Comparison of ENCODE assay signal across 8 mouse cellular contexts in the genomic region with DNA sequence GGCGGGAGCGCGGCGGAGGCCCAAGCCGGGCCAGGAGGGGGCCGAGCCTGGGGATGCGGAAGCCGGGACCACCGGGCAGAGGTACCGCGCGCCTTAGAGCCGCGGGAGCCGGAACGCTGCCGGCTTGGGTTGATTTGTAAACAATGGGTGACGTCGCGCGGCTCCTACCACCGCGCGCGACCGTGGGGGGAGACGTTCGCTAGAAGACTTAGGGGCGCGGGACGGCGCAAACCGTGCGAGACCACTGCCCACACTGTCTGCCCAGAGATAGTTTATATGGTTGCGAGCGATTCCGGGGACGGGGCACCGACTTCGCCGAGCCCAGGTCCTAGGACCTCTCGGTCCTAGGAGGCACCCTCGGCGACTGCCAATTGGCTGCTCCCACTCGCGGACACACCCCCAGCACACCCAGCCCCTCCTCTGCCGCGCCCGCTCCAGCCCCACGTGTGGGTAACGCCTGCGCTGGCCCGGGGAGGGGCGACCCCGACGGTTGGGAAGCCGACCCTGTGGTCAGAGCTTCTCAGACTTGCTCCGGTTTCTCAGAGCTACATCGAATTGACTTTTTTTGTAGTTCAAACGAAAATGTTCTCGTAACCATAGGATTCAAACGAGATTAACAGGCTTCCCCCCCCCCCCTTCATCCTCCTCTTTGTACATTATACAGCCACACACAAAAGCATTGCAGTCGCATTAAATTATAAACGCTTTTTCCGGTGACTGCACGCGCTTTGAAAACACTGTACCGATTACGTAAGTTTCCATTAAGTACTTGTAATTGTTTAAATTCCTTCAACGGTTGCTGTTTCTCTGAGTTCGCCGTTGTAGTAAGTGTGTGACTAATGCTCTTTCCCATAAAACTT. TPM values are rescaled to one million over a fixed set of nuclear protein-coding genes. Genes with fewer than 3 reads are reported as not detected.
DNase-seq lines count a peak whose midpoint lies in the region; ATAC-seq and TF ChIP-seq lines count a peak whose summit lies in the region.

A gene (minus strand): TSS at position 141 of the 860 bp plus-strand sequence.

- H3K27ac ChIP-seq in hindbrain, postnatal 0 days, result peak within 1 kb of the TSS; percentile 93
- peak within 1 kb of the TSS; percentile 95 for H3K27ac ChIP-seq in left cerebral cortex, adult 2 months

- no peaks in the 10 kb centered on the region for H3K4me1 ChIP-seq in hindbrain, postnatal 0 days (ENCODE audit: insufficient read depth, low read length)

- intact Hi-C loops in left cerebral cortex, adult 2 months (cut with DNase I), result loop anchor here (2.0 to 5.0 kb wide), 3 partner anchors 17 to 71 kb away; a partner anchor contains a TSS

- H3K9ac ChIP-seq in hindbrain, postnatal 0 days (replicated peaks; ENCODE audit: low read length), result peak within 1 kb of the TSS; percentile 80

- peak; percentile 96 for ATAC-seq in hindbrain, postnatal 0 days
- ATAC-seq in megakaryocyte, adult 5-6 weeks (ENCODE audit: poor library complexity, severe bottlenecking), result peak; percentile 93

- WGBS in hindbrain, postnatal 0 days, result under 1% methylated on average over 71 of the region's 72 CpGs

- peak within 1 kb of the TSS; percentile 75 for H3K4me3 ChIP-seq in hindbrain, postnatal 0 days (ENCODE audit: low read length)
- H3K4me3 ChIP-seq in left cerebral cortex, adult 2 months, result peak within 1 kb of the TSS; percentile 54

- no peaks in the 10 kb centered on the region for H3K36me3 ChIP-seq in hindbrain, postnatal 0 days (ENCODE audit: insufficient read depth, low read length)

- H3K9me3 ChIP-seq in hindbrain, postnatal 0 days (ENCODE audit: low read length), result no peaks in the 10 kb centered on the region

- peak; percentile 93 for DNase-seq in T-cell, adult 2 months (ENCODE audit: low spot score)
- DNase-seq in cerebellum, postnatal 36 days, result peak; percentile 86 to 87
- DNase-seq in gastrocnemius, adult 18-20 months (ENCODE audit: low spot score), result peak; percentile 88
- peak; percentile 91 for DNase-seq in hindbrain, postnatal 0 days (ENCODE audit: low spot score)
- DNase-seq in left cerebral cortex, adult 2 months (ENCODE audit: extremely low spot score in 1 of 2, low spot score in 2 of 2), result peak; percentile 84 to 85
- DNase-seq in right cerebral cortex, adult 2 months (ENCODE audit: low spot score in 2 of 2), result peak; percentile 84 to 91
- peak; percentile 88 for DNase-seq in urinary bladder, postnatal 14 days (ENCODE audit: low spot score)

- no peaks in the 10 kb centered on the region for H3K27me3 ChIP-seq in hindbrain, postnatal 0 days (ENCODE audit: insufficient read depth, low read length)

- no peak for TF ChIP-seq CTCF in hindbrain, postnatal 0 days (IDR thresholded peaks at IDR 0.05; ENCODE audit: low read depth)
- TF ChIP-seq CTCF in left cerebral cortex, adult 2 months (IDR thresholded peaks at IDR 0.05), result no peak

- peak within 1 kb of the TSS; percentile 94 for H3K4me2 ChIP-seq in hindbrain, postnatal 0 days (ENCODE audit: low read depth, low read length)

RNA-seq across cellular contexts. Expression of the gene that starts here (rescaled TPM):
- total RNA-seq in gastrocnemius, adult 18-20 months (2021), result 10 to 100 TPM in 1 of 2 experiments, 1 to 10 TPM in 1; 6.6 to 12.4 TPM
- 9.0 and 13.2 TPM in 2 replicates for total RNA-seq in hindbrain, postnatal 0 days (2014; rRNA removed)
- polyA plus RNA-seq in hindbrain, postnatal 0 days (2015; fragmentation: Nextera tagmentation; extraction: Ambion mirVana), result 5.8 and 7.3 TPM in 2 replicates
- total RNA-seq in left cerebral cortex, adult 2 months (2021), result 1 to 10 TPM; 7.7 to 8.4 TPM
- 7.7 and 9.5 TPM in 2 replicates for total RNA-seq in megakaryocyte, adult 5-6 weeks (2015)
- total RNA-seq in megakaryocyte, adult 5-6 weeks (2017), result 9.2 and 9.4 TPM in 2 replicates

Comparison
In these comparisons a context has a peak if more than half of its experiments do, and no peak if none do; other contexts are left out.
1. Peak in every context shown above with its lines: DNase-seq, ATAC-seq, H3K4me3 ChIP-seq and H3K27ac ChIP-seq.